Mouse (Mus musculus) G1E (cell line): Measurements from ENCODE around the gene Gpr4.

Source experiments
- CTCF ChIP-seq: IDR thresholded peaks from 2 replicates; pipeline ENCODE4 v1.5.1; 2012; ENCODE audit warnings: low read depth, low read length, inconsistent platforms, mixed read lengths
- GATA2 ChIP-seq: IDR thresholded peaks from 2 replicates; pipeline ENCODE4 v1.6.1; 2012; ENCODE audit warnings: low read depth, low read length, inconsistent platforms, borderline replicate concordance

- TF ChIP-seq CTCF (no peak), GATA2 (no peak)
Measured at GRCm38 (mm10) chr7:19184250-19184649, 28.1 kb upstream of the Gpr4 start.
